Mouse (Mus musculus) embryonic facial prominence, embryonic 12.5 days (tissue): ENCODE measurements around the gene Bicc1. TPM values are rescaled to one million over a fixed set of nuclear protein-coding genes. Genes with fewer than 3 reads are reported as not detected.

Experiments used
- ATAC-seq: fragments of 200-750 bp; cut with Nextera tagmentation; 2 replicates; pipeline ENCODE4 v1.8.0; 2017; ENCODE audit not compliant: insufficient number of reproducible peaks, insufficient read depth, low FRiP score, low TSS enrichment
- H3K27ac ChIP-seq: fragments of 300-500 bp; sonication (generic); 2 replicates; pipeline ENCODE4 v1.5.1; 2016; ENCODE audit warnings: mild to moderate bottlenecking
- H3K27me3 ChIP-seq: fragments of 300-500 bp; sonication (generic); 2 replicates; pipeline ENCODE4 v1.6.1; 2016; ENCODE audit warnings: mild to moderate bottlenecking, moderate library complexity
- H3K36me3 ChIP-seq: fragments of 300-500 bp; sonication (generic); 2 replicates; pipeline ENCODE4 v1.6.1; 2016; ENCODE audit warnings: mild to moderate bottlenecking
- H3K4me1 ChIP-seq: fragments of 300-500 bp; sonication (generic); 2 replicates; pipeline ENCODE4 v1.6.1; 2016
- H3K4me2 ChIP-seq: fragments of 300-500 bp; sonication (generic); replicated peaks from 2 replicates; pipeline ENCODE4 v1.6.1; 2016; ENCODE audit warnings: mild to moderate bottlenecking, moderate library complexity
- H3K4me3 ChIP-seq: fragments of 300-500 bp; sonication (generic); 2 replicates; pipeline ENCODE4 v1.5.1; 2016; ENCODE audit warnings: mild to moderate bottlenecking
- H3K9ac ChIP-seq: fragments of 300-500 bp; sonication (generic); 2 replicates; pipeline ENCODE4 v1.6.1; 2016; ENCODE audit warnings: mild to moderate bottlenecking, moderate library complexity
- H3K9me3 ChIP-seq: fragments of 300-500 bp; sonication (generic); 2 replicates; pipeline ENCODE4 v1.6.1; 2016; ENCODE audit warnings: mild to moderate bottlenecking, moderate library complexity
- WGBS: fragments of 180-500 bp; shearing (Covaris S2); methylation state at CpG from one replicate; pipeline ENCODE4 v1.1.7; 2016; 5-methylcytosine and 5-hydroxymethylcytosine counted together
- polyA plus RNA-seq: library from polyadenylated mRNA; unstranded; fragments of >200 nt; fragmentation: Nextera tagmentation; extraction: Ambion mirVana; gene quantifications from 2 replicates; pipeline ENCODE4 v1.2.1, GENCODE M21; 2016

The Bicc1 gene
- polyA plus RNA-seq, 1 experiment from 2014 or later, result 24.2 TPM

GRCm38 (mm10) chr10:71138852-71139197 is 20.7 kb downstream of the Bicc1 start:
- Histone ChIP-seq H3K4me3 (no peak overlapping the region), H3K27ac (peak overlapping the region; percentile 72), H3K36me3 (no peaks in the 10 kb centered on the region), H3K9ac (no peak overlapping the region), H3K4me1 (peaks cover 31% of the 10 kb centered on the region), H3K4me2 (no peak overlapping the region), H3K27me3 (no peaks in the 10 kb centered on the region), H3K9me3 (0 out of 2 replicates have a peak, but pooled peaks cover 2% of the 10 kb centered on the region)
- 0 out of 2 replicates have a peak, but pooled peaks have one; percentile 22 for ATAC-seq
- 70% methylated on average over 2 of the region's 2 CpGs for WGBS

GRCm38 (mm10) chr10:71138132-71138851 is 21.2 kb downstream of the Bicc1 start:
- H3K27ac ChIP-seq, result peak overlapping the region; percentile 85
- 0 out of 2 replicates have a peak, but pooled peaks have one; percentile 22 for ATAC-seq
- WGBS, result 56% methylated on average over 14 of the region's 14 CpGs

GRCm38 (mm10) chr10:71137606-71138005 is 21.9 kb downstream of the Bicc1 start:
- peak overlapping the region; percentile 85; the same call in 1 of the 2 replicates for H3K27ac ChIP-seq
- WGBS, result 93% methylated on average over 9 of the region's 9 CpGs
- no peaks in the 10 kb centered on the region for H3K36me3 ChIP-seq
- peaks cover 34% of the 10 kb centered on the region for H3K4me1 ChIP-seq
- ATAC-seq, result no peak
- 0 out of 2 replicates have a peak, but pooled peaks cover 1% of the 10 kb centered on the region for H3K9me3 ChIP-seq
- H3K4me2 ChIP-seq, result no peak overlapping the region
- no peaks in the 10 kb centered on the region for H3K27me3 ChIP-seq
- H3K4me3 ChIP-seq, result no peak overlapping the region
- H3K9ac ChIP-seq, result no peak overlapping the region

More at GRCm38 (mm10) chr10:71138132-71138851, 21.2 kb downstream of the Bicc1 start:
- Histone ChIP-seq H3K4me2 (no peak overlapping the region), H3K4me3 (no peak overlapping the region), H3K36me3 (no peaks in the 10 kb centered on the region), H3K9ac (no peak overlapping the region), H3K9me3 (0 out of 2 replicates have a peak, but pooled peaks cover 2% of the 10 kb centered on the region), H3K4me1 (peaks cover 33% of the 10 kb centered on the region), H3K27me3 (no peaks in the 10 kb centered on the region)

GRCm38 (mm10) chr10:71131333-71131732 is 28.2 kb downstream of the Bicc1 start:
- WGBS, result 60% methylated on average over 9 of the region's 9 CpGs
- H3K9ac ChIP-seq, result no peak overlapping the region
- H3K4me3 ChIP-seq, result no peak overlapping the region
- no peak overlapping the region for H3K27ac ChIP-seq
- H3K4me2 ChIP-seq, result no peak overlapping the region
- H3K27me3 ChIP-seq, result no peaks in the 10 kb centered on the region
- no peak for ATAC-seq
- no peaks in the 10 kb centered on the region for H3K36me3 ChIP-seq
- peaks cover 10% of the 10 kb centered on the region; the same call in 1 of the 2 replicates for H3K4me1 ChIP-seq
- no peaks in the 10 kb centered on the region for H3K9me3 ChIP-seq

- Histone ChIP-seq H3K4me1 (peaks cover 2% of the 10 kb centered on the region; the same call in 1 of the 2 replicates), H3K36me3 (no peaks in the 10 kb centered on the region), H3K27me3 (no peaks in the 10 kb centered on the region), H3K27ac (no peak overlapping the region), H3K9me3 (no peaks in the 10 kb centered on the region), H3K9ac (no peak overlapping the region), H3K4me2 (no peak overlapping the region), H3K4me3 (no peak overlapping the region)
- 57% methylated on average over 9 of the region's 9 CpGs for WGBS
- no peak for ATAC-seq
Observed at GRCm38 (mm10) chr10:71130261-71130660, 29.2 kb downstream of the Bicc1 start.

GRCm38 (mm10) chr10:71127951-71128331 is 31.6 kb downstream of the Bicc1 start:
- 71% methylated on average over 8 of the region's 8 CpGs for WGBS
- no peak for ATAC-seq
- Histone ChIP-seq H3K9me3 (no peaks in the 10 kb centered on the region), H3K36me3 (no peaks in the 10 kb centered on the region), H3K4me2 (no peak overlapping the region), H3K27ac (no peak overlapping the region), H3K4me1 (no peaks in the 10 kb centered on the region), H3K9ac (no peak overlapping the region), H3K4me3 (no peak overlapping the region), H3K27me3 (no peaks in the 10 kb centered on the region)

- Histone ChIP-seq H3K4me1 (no peaks in the 10 kb centered on the region), H3K4me3 (no peak overlapping the region), H3K27me3 (no peaks in the 10 kb centered on the region), H3K9me3 (no peaks in the 10 kb centered on the region), H3K4me2 (no peak overlapping the region), H3K27ac (no peak overlapping the region), H3K36me3 (no peaks in the 10 kb centered on the region), H3K9ac (no peak overlapping the region)
- no peak for ATAC-seq
- WGBS, result 61% methylated on average over 13 of the region's 13 CpGs
Observed at GRCm38 (mm10) chr10:71127278-71127950, 32.1 kb downstream of the Bicc1 start.

- H3K9me3 ChIP-seq, result no peaks in the 10 kb centered on the region
- H3K36me3 ChIP-seq, result no peaks in the 10 kb centered on the region
- H3K4me3 ChIP-seq, result no peak overlapping the region
- no peak for ATAC-seq
- no peak overlapping the region for H3K9ac ChIP-seq
- no peaks in the 10 kb centered on the region for H3K27me3 ChIP-seq
- no peak overlapping the region for H3K27ac ChIP-seq
- WGBS, result 63% methylated on average over 3 of the region's 3 CpGs
- no peak overlapping the region for H3K4me2 ChIP-seq
- H3K4me1 ChIP-seq, result peaks cover 19% of the 10 kb centered on the region
Observed at GRCm38 (mm10) chr10:71123974-71124373, 35.5 kb downstream of the Bicc1 start.

GRCm38 (mm10) chr10:71123395-71123794 is 36.1 kb downstream of the Bicc1 start:
- H3K9ac ChIP-seq, result no peak overlapping the region
- H3K36me3 ChIP-seq, result no peaks in the 10 kb centered on the region
- H3K4me1 ChIP-seq, result peaks cover 20% of the 10 kb centered on the region
- no peaks in the 10 kb centered on the region for H3K9me3 ChIP-seq
- H3K4me3 ChIP-seq, result no peak overlapping the region
- no peak overlapping the region for H3K27ac ChIP-seq
- no peak overlapping the region for H3K4me2 ChIP-seq
- no peaks in the 10 kb centered on the region for H3K27me3 ChIP-seq
- no peak for ATAC-seq
- WGBS, result 68% methylated on average over 4 of the region's 4 CpGs

- Histone ChIP-seq H3K4me2 (no peak overlapping the region), H3K4me1 (peaks cover 23% of the 10 kb centered on the region), H3K9me3 (no peaks in the 10 kb centered on the region), H3K27me3 (no peaks in the 10 kb centered on the region), H3K4me3 (no peak overlapping the region), H3K36me3 (no peaks in the 10 kb centered on the region), H3K9ac (no peak overlapping the region), H3K27ac (no peak overlapping the region)
- WGBS, result 80% methylated on average over 8 of the region's 8 CpGs
- ATAC-seq, result no peak
Observed at GRCm38 (mm10) chr10:71122480-71122879, 37.0 kb downstream of the Bicc1 start.

- no peak overlapping the region for H3K4me3 ChIP-seq
- H3K27ac ChIP-seq, result no peak overlapping the region
- no peaks in the 10 kb centered on the region for H3K9me3 ChIP-seq
- no peaks in the 10 kb centered on the region for H3K27me3 ChIP-seq
- ATAC-seq, result no peak
- WGBS, result 78% methylated on average over 3 of the region's 3 CpGs
- H3K36me3 ChIP-seq, result no peaks in the 10 kb centered on the region
- H3K4me1 ChIP-seq, result peaks cover 23% of the 10 kb centered on the region
- no peak overlapping the region for H3K9ac ChIP-seq
- H3K4me2 ChIP-seq, result no peak overlapping the region
Observed at GRCm38 (mm10) chr10:71120769-71121165, 38.7 kb downstream of the Bicc1 start.
